Comparison of ENCODE assay signal across 8 mouse cellular contexts in the genomic region with DNA sequence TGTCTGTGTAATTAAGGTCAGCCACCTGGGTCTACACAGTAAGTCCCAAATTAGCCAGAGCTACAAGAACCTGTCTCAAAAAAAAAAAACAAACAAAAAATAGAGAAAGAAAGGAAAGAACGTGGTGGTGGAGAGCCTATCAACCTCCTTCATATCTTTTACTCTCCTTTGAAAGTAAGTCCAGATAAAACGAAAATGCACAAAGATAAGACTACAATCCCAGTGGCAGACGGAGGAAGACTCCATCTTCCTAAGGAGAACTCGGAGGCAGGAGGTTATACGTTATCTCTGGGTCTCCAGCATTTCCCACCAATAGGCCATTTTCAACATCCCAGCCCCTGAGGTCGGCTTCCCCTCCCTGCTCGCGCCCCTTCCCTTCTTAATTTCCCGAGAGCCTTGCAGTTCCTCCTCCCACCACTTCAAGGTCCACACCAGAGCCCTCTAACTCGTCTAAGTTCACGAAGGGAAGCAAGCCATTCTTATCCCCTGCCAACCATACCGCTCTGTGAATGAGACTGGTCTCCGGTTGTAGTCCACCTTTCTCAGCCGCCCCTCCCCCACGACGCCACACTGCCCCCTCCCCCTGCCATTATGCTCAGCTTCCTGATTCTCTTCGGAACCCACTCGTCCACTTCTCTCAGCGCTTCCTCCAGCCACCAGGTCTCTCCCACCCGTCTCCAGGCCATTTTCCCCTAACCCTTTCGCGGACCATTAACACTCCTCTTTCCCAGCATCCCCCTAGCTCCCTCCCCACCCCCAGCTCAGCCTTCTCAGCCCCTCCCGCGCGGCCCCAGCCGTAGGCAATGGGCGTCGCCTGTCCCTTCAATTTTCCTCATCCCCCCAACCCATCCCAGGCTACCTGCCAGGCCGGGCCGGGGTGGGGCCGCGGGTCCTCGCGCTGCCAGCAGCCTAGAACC. TPM values are rescaled to one million over a fixed set of nuclear protein-coding genes. Genes with fewer than 3 reads are reported as not detected.
DNase-seq lines count a peak whose midpoint lies in the region; ATAC-seq and TF ChIP-seq lines count a peak whose summit lies in the region.

No protein-coding gene starts in this region.

- peak; percentile 73 for DNase-seq in cerebellum, adult 9-10 months
- DNase-seq in cerebellum, adult 11 months, result no peak
- peak; percentile 73 for DNase-seq in heart, postnatal 4 days
- no peak for DNase-seq in limb, embryonic 14.5 days (ENCODE audit: low spot score)
- peak; percentile 75 for DNase-seq in midbrain, embryonic 14.5 days

- H3K9ac ChIP-seq in embryonic facial prominence, embryonic 13.5 days, result peak overlapping the region; percentile 84
- H3K9ac ChIP-seq in limb, embryonic 14.5 days (ENCODE audit: low read depth, low read length, severe bottlenecking), result peak overlapping the region; percentile 73
- H3K9ac ChIP-seq in midbrain, embryonic 14.5 days (replicated peaks; ENCODE audit: low read length), result peak overlapping the region; percentile 69

- WGBS in embryonic facial prominence, embryonic 13.5 days, result under 1% methylated on average over 34 of the region's 34 CpGs
- under 1% methylated on average over 34 of the region's 34 CpGs for WGBS in limb, embryonic 14.5 days
- 1% methylated on average over 34 of the region's 34 CpGs for WGBS in midbrain, embryonic 14.5 days

- no peak for TF ChIP-seq POLR2A in limb, embryonic 14.5 days (IDR thresholded peaks at IDR 0.05; ENCODE audit: borderline replicate concordance, extremely low read depth, insufficient read depth, insufficient read length)
- TF ChIP-seq POLR2A in testis, adult 2 months (IDR thresholded peaks at IDR 0.05; ENCODE audit: control insufficient read depth, low read depth, low read length), result no peak

- H3K27ac ChIP-seq in embryonic facial prominence, embryonic 13.5 days, result peak overlapping the region; percentile 90
- peak overlapping the region; percentile 81 for H3K27ac ChIP-seq in limb, embryonic 14.5 days (replicated peaks; ENCODE audit: low read depth, low read length)
- peak overlapping the region; percentile 90 for H3K27ac ChIP-seq in midbrain, embryonic 14.5 days (replicated peaks; ENCODE audit: low read depth, low read length)
- H3K27ac ChIP-seq in testis, adult 2 months (ENCODE audit: control insufficient read depth, insufficient read depth, low read depth, low read length), result peak overlapping the region; percentile 91

- H3K4me1 ChIP-seq in E14TG2a.4 (replicated peaks; ENCODE audit: low read depth, low read length), result peaks cover 88% of the 10 kb centered on the region
- peaks cover 32% of the 10 kb centered on the region for H3K4me1 ChIP-seq in embryonic facial prominence, embryonic 13.5 days
- H3K4me1 ChIP-seq in limb, embryonic 14.5 days (ENCODE audit: control insufficient read depth, insufficient read depth, low read length), result peaks cover 15% of the 10 kb centered on the region
- peaks cover 19% of the 10 kb centered on the region for H3K4me1 ChIP-seq in midbrain, embryonic 14.5 days (ENCODE audit: control insufficient read depth, insufficient read depth, low read length)
- peaks cover 5% of the 10 kb centered on the region for H3K4me1 ChIP-seq in testis, adult 2 months (ENCODE audit: control insufficient read depth, insufficient read depth, low read length)

- peak overlapping the region; percentile 95 for H3K4me2 ChIP-seq in embryonic facial prominence, embryonic 13.5 days
- peak overlapping the region; percentile 63 for H3K4me2 ChIP-seq in limb, embryonic 14.5 days (replicated peaks; ENCODE audit: low read depth, low read length, severe bottlenecking)
- H3K4me2 ChIP-seq in midbrain, embryonic 14.5 days (ENCODE audit: low read length), result peak overlapping the region; percentile 76

- 0 out of 2 replicates have a peak, but pooled peaks have one; percentile 15 for TF ChIP-seq CTCF in E14TG2a.4 (conservative IDR thresholded peaks at IDR 0.05; ENCODE audit: low read length)
- no peak for TF ChIP-seq CTCF in testis, adult 2 months (IDR thresholded peaks at IDR 0.05; ENCODE audit: control insufficient read depth, insufficient read depth, insufficient replicate concordance, low read depth, low read length)

- peaks cover 68% of the 10 kb centered on the region for H3K36me3 ChIP-seq in E14TG2a.4 (ENCODE audit: insufficient read depth, low read length)
- H3K36me3 ChIP-seq in embryonic facial prominence, embryonic 13.5 days, result peaks cover 60% of the 10 kb centered on the region
- peaks cover 57% of the 10 kb centered on the region for H3K36me3 ChIP-seq in limb, embryonic 14.5 days (ENCODE audit: control insufficient read depth, insufficient read depth, low read length)
- peaks cover 56% of the 10 kb centered on the region for H3K36me3 ChIP-seq in midbrain, embryonic 14.5 days (ENCODE audit: control insufficient read depth, insufficient read depth, low read length)
- peaks cover 5% of the 10 kb centered on the region; the same call in 1 of the 2 replicates for H3K36me3 ChIP-seq in testis, adult 2 months (ENCODE audit: control insufficient read depth, insufficient read depth, low read length)

- no peaks in the 10 kb centered on the region for H3K27me3 ChIP-seq in E14TG2a.4 (ENCODE audit: insufficient read depth, low read length)
- H3K27me3 ChIP-seq in embryonic facial prominence, embryonic 13.5 days, result no peaks in the 10 kb centered on the region
- H3K27me3 ChIP-seq in limb, embryonic 14.5 days (ENCODE audit: control insufficient read depth, insufficient read depth, low read length), result no peaks in the 10 kb centered on the region
- H3K27me3 ChIP-seq in midbrain, embryonic 14.5 days (ENCODE audit: control insufficient read depth, insufficient read depth, low read length), result no peaks in the 10 kb centered on the region
- no peaks in the 10 kb centered on the region for H3K27me3 ChIP-seq in testis, adult 2 months (ENCODE audit: control insufficient read depth, insufficient read depth, low read length)

- H3K9me3 ChIP-seq in E14TG2a.4 (ENCODE audit: low read length), result no peaks in the 10 kb centered on the region
- no peaks in the 10 kb centered on the region for H3K9me3 ChIP-seq in embryonic facial prominence, embryonic 13.5 days
- H3K9me3 ChIP-seq in limb, embryonic 14.5 days (ENCODE audit: control insufficient read depth, low read length), result no peaks in the 10 kb centered on the region
- no peaks in the 10 kb centered on the region for H3K9me3 ChIP-seq in midbrain, embryonic 14.5 days (ENCODE audit: control insufficient read depth, low read length)

- peak overlapping the region; percentile 93 for H3K4me3 ChIP-seq in E14TG2a.4 (replicated peaks; ENCODE audit: low read length)
- H3K4me3 ChIP-seq in embryonic facial prominence, embryonic 13.5 days, result peak overlapping the region; percentile 89
- peak overlapping the region; percentile 87 for H3K4me3 ChIP-seq in limb, embryonic 14.5 days (replicated peaks; ENCODE audit: low read length)
- peak overlapping the region; percentile 82 for H3K4me3 ChIP-seq in midbrain, embryonic 14.5 days (replicated peaks; ENCODE audit: low read depth, low read length)
- H3K4me3 ChIP-seq in testis, adult 2 months (ENCODE audit: control insufficient read depth, low read depth, low read length), result peak overlapping the region; percentile 96

- ATAC-seq in embryonic facial prominence, embryonic 13.5 days (ENCODE audit: insufficient number of reproducible peaks, insufficient read depth, low FRiP score, low TSS enrichment, low read depth), result peak; percentile 38
- peak; percentile 34 for ATAC-seq in limb, embryonic 14.5 days (ENCODE audit: low FRiP score, low read depth)
- no peak; the same call in none of the 2 replicates for ATAC-seq in midbrain, embryonic 14.5 days (ENCODE audit: low FRiP score, low TSS enrichment)

RNA-seq across cellular contexts. Expression of a gene that starts 0.6 kb away (rescaled TPM):
- 121 and 133 TPM in 2 replicates for polyA plus RNA-seq in embryonic facial prominence, embryonic 13.5 days (2015; fragmentation: Nextera tagmentation; extraction: Ambion mirVana)
- total RNA-seq in heart, postnatal 4 days (2021), result 100 to 1,000 TPM; 138 to 140 TPM
- 137 and 172 TPM in 2 replicates for polyA plus RNA-seq in limb, embryonic 14.5 days (2012; rRNA removed)
- polyA plus RNA-seq in limb, embryonic 14.5 days (2014; fragmentation: Nextera tagmentation; extraction: Ambion mirVana), result 122 and 128 TPM in 2 replicates
- polyA plus RNA-seq in midbrain, embryonic 14.5 days (2014; fragmentation: Nextera tagmentation; extraction: Ambion mirVana), result 141 and 150 TPM in 2 replicates
- polyA plus RNA-seq in testis, adult 2 months (2012; rRNA removed), result 626 and 644 TPM in 2 replicates

RNA-seq across cellular contexts. Expression of a gene that starts 1.5 kb away (rescaled TPM):
- polyA plus RNA-seq in embryonic facial prominence, embryonic 13.5 days (2015; fragmentation: Nextera tagmentation; extraction: Ambion mirVana), result 160 and 176 TPM in 2 replicates
- total RNA-seq in heart, postnatal 4 days (2021), result 10 to 100 TPM; 62.9 to 66.8 TPM
- 75.2 and 97.9 TPM in 2 replicates for polyA plus RNA-seq in limb, embryonic 14.5 days (2012; rRNA removed)
- polyA plus RNA-seq in limb, embryonic 14.5 days (2014; fragmentation: Nextera tagmentation; extraction: Ambion mirVana), result 155 and 156 TPM in 2 replicates
- 240 and 297 TPM in 2 replicates for polyA plus RNA-seq in midbrain, embryonic 14.5 days (2014; fragmentation: Nextera tagmentation; extraction: Ambion mirVana)
- 1,562 and 1,699 TPM in 2 replicates for polyA plus RNA-seq in testis, adult 2 months (2012; rRNA removed)

RNA-seq across cellular contexts. Expression of a gene that starts 5.9 kb away (rescaled TPM):
- polyA plus RNA-seq in embryonic facial prominence, embryonic 13.5 days (2015; fragmentation: Nextera tagmentation; extraction: Ambion mirVana), result 72.3 and 75.6 TPM in 2 replicates
- 10 to 100 TPM; 16.7 TPM for total RNA-seq in heart, postnatal 4 days (2021)
- 47.2 and 48.5 TPM in 2 replicates for polyA plus RNA-seq in limb, embryonic 14.5 days (2012; rRNA removed)
- polyA plus RNA-seq in limb, embryonic 14.5 days (2014; fragmentation: Nextera tagmentation; extraction: Ambion mirVana), result 36.8 and 52.4 TPM in 2 replicates
- polyA plus RNA-seq in midbrain, embryonic 14.5 days (2014; fragmentation: Nextera tagmentation; extraction: Ambion mirVana), result 35.3 and 40.5 TPM in 2 replicates
- 11.2 and 12.5 TPM in 2 replicates for polyA plus RNA-seq in testis, adult 2 months (2012; rRNA removed)

RNA-seq across cellular contexts. Expression of a gene that starts 24.8 kb away (rescaled TPM):
- polyA plus RNA-seq in embryonic facial prominence, embryonic 13.5 days (2015; fragmentation: Nextera tagmentation; extraction: Ambion mirVana), result 85.8 and 100 TPM in 2 replicates
- total RNA-seq in heart, postnatal 4 days (2021), result 10 to 100 TPM; 41.5 to 42.9 TPM
- polyA plus RNA-seq in limb, embryonic 14.5 days (2012; rRNA removed), result 115 and 119 TPM in 2 replicates
- polyA plus RNA-seq in limb, embryonic 14.5 days (2014; fragmentation: Nextera tagmentation; extraction: Ambion mirVana), result 83.2 and 88.7 TPM in 2 replicates
- polyA plus RNA-seq in midbrain, embryonic 14.5 days (2014; fragmentation: Nextera tagmentation; extraction: Ambion mirVana), result 68.3 and 81.4 TPM in 2 replicates
- 12.4 and 12.9 TPM in 2 replicates for polyA plus RNA-seq in testis, adult 2 months (2012; rRNA removed)

RNA-seq across cellular contexts. Expression of a gene that starts 30.0 kb away (rescaled TPM):
- polyA plus RNA-seq in embryonic facial prominence, embryonic 13.5 days (2015; fragmentation: Nextera tagmentation; extraction: Ambion mirVana), result 57.4 and 64.1 TPM in 2 replicates
- total RNA-seq in heart, postnatal 4 days (2021), result 10 to 100 TPM; 65.5 to 66.6 TPM
- polyA plus RNA-seq in limb, embryonic 14.5 days (2012; rRNA removed), result 135 and 149 TPM in 2 replicates
- 52.6 and 58.2 TPM in 2 replicates for polyA plus RNA-seq in limb, embryonic 14.5 days (2014; fragmentation: Nextera tagmentation; extraction: Ambion mirVana)
- polyA plus RNA-seq in midbrain, embryonic 14.5 days (2014; fragmentation: Nextera tagmentation; extraction: Ambion mirVana), result 32.3 and 32.9 TPM in 2 replicates
- polyA plus RNA-seq in testis, adult 2 months (2012; rRNA removed), result 6.7 and 7.6 TPM in 2 replicates

Comparison
In these comparisons a context has a peak if more than half of its experiments do, and no peak if none do; other contexts are left out.
1. DNase-seq: peak in cerebellum, adult 9-10 months (single experiment), heart, postnatal 4 days (single experiment) and midbrain, embryonic 14.5 days (single experiment); none in cerebellum, adult 11 months (single experiment) and limb, embryonic 14.5 days (single experiment).
2. Peak in every context shown above with its lines, with median percentiles within 50 percentile points of each other: H3K4me3 ChIP-seq, H3K27ac ChIP-seq, H3K4me2 ChIP-seq and H3K9ac ChIP-seq.